Mouse (Mus musculus) testis, adult 2 months (tissue): ENCODE results near the gene Junb.

Source experiments
- CTCF ChIP-seq: fragments of 200-500 bp; IDR thresholded peaks from 2 replicates; pipeline ENCODE4 v1.5.1; 2012; ENCODE audit warnings: low read depth, mild to moderate bottlenecking, inconsistent platforms, low read length, moderate library complexity; ENCODE audit not compliant: control insufficient read depth, insufficient read depth, insufficient replicate concordance
- POLR2A ChIP-seq: fragments of 200-500 bp; IDR thresholded peaks from 2 replicates; pipeline ENCODE4 v1.6.1; 2012; ENCODE audit warnings: low read depth, mild to moderate bottlenecking, inconsistent platforms, low read length, moderate library complexity; ENCODE audit not compliant: control insufficient read depth

GRCm38 (mm10) chr8:84989810-84990209 is 11.3 kb upstream of the Junb start:
- TF ChIP-seq CTCF, result peak; percentile 84
- TF ChIP-seq POLR2A, result no peak
